Mouse (Mus musculus): ENCODE data around the gene Epc2. TPM values are rescaled to one million over a fixed set of nuclear protein-coding genes. Genes with fewer than 3 reads are reported as not detected.

The Epc2 gene
- total RNA-seq, 1 experiment = 27.5 TPM

DNA sequence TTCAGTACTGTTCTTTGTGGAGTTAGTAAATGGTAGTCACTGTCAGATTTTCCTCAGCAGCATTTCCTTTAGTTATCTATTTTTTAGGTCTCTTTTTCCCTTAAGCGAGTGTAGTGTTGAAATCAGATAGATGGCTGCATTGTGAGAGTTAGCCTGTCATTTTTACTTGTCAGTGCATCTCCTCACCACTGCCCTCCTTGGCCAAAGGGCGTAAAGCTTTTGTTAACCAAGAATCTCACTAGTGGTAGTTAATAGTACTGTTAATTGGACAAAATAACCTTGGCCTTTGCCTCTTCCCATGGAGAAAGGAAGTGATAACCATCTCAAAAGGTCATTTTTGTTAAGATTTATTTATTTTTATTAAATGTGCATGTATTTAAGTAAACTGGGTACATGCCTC, 6.5 kb downstream of the Epc2 start:
- no peak overlapping the region for H3K4me3 ChIP-seq (ENCODE audit: insufficient read depth in 1 of 2, low read depth in 1 of 2, low read length in 2 of 2, poor library complexity in 1 of 2, severe bottlenecking in 1 of 2)
- DNase-seq (ENCODE audit: low read depth, low spot score) = no peak
- TF ChIP-seq CHD2 (IDR thresholded peaks at IDR 0.05; ENCODE audit: low read depth, low read length) = no peak
- no peak for TF ChIP-seq HCFC1 (IDR thresholded peaks at IDR 0.05; ENCODE audit: borderline replicate concordance, insufficient read depth, low read length)
- TF ChIP-seq ZNF384 (IDR thresholded peaks at IDR 0.05; ENCODE audit: low read depth, low read length) = no peak
- no peak for TF ChIP-seq ZC3H11A (IDR thresholded peaks at IDR 0.05; ENCODE audit: borderline replicate concordance, low read depth, low read length)
- TF ChIP-seq MAFK (IDR thresholded peaks at IDR 0.05; ENCODE audit: insufficient read depth, low read depth, low read length) = no peak
- no peaks in the 10 kb centered on the region; a peak in 1 of 4 replicates for H3K4me1 ChIP-seq (ENCODE audit: control insufficient read depth in 2 of 2, insufficient read depth in 2 of 2, low read length in 2 of 2, poor library complexity in 1 of 2)
- no peak overlapping the region for H3K9ac ChIP-seq (ENCODE audit: insufficient read depth, low read depth, low read length, poor library complexity, severe bottlenecking)
- no peaks in the 10 kb centered on the region for H3K9me3 ChIP-seq (ENCODE audit: control insufficient read depth, insufficient read depth, low read depth, low read length)
- no peaks in the 10 kb centered on the region for H3K36me3 ChIP-seq (ENCODE audit: control insufficient read depth, insufficient read depth, low read length, poor library complexity, severe bottlenecking)
- H3K27ac ChIP-seq (ENCODE audit: insufficient read depth, low read depth, low read length, poor library complexity, severe bottlenecking) = no peak overlapping the region
- in situ Hi-C loops (cut with MboI; ENCODE audit: low sequenced_read_pairs in 2 of 2, unreplicated experiment in 2 of 2) = no loop called here

DNA sequence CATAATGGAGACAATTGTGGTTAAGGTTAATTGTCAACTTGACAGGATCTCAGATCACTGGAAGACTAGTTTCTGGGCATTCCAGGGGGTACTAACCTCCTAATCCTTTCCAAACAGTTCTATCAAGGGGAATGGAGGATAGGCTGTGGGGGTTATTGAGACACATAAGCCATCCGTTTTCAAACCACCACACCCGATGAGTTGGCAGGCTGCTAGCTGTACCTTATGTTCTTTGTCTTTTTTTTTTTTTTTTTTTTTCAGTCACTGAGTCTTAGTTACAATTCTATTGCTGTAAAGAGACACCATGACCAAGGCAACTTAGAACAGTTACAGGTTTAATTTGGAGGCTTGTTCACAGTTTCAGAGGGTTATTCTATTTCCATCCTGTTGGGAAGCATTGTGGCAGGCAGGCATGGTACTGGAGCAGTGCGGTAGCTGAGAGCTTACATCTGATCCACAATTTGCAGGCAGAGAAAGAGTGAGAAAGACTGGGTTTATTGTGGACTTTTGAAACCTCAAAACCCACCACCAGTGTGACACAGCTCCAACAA, 14.5 kb downstream of the Epc2 start:
- Histone ChIP-seq H3K9ac (ENCODE audit: insufficient read depth, low read depth, low read length, poor library complexity, severe bottlenecking) (no peak overlapping the region), H3K9me3 (ENCODE audit: control insufficient read depth, insufficient read depth, low read depth, low read length) (no peaks in the 10 kb centered on the region), H3K27ac (ENCODE audit: insufficient read depth, low read depth, low read length, poor library complexity, severe bottlenecking) (no peak overlapping the region), H3K36me3 (ENCODE audit: control insufficient read depth, insufficient read depth, low read length, poor library complexity, severe bottlenecking) (no peaks in the 10 kb centered on the region), H3K4me1 (ENCODE audit: control insufficient read depth in 2 of 2, insufficient read depth in 2 of 2, low read length in 2 of 2, poor library complexity in 1 of 2) (no peaks in the 10 kb centered on the region), H3K4me3 (ENCODE audit: insufficient read depth in 1 of 2, low read depth in 1 of 2, low read length in 2 of 2, poor library complexity in 1 of 2, severe bottlenecking in 1 of 2) (no peak overlapping the region)
- DNase-seq (ENCODE audit: low read depth, low spot score) = no peak
- TF ChIP-seq MAFK (IDR thresholded peaks at IDR 0.05; ENCODE audit: insufficient read depth, low read depth, low read length) (no peak), ZC3H11A (IDR thresholded peaks at IDR 0.05; ENCODE audit: borderline replicate concordance, low read depth, low read length) (no peak), ZNF384 (IDR thresholded peaks at IDR 0.05; ENCODE audit: low read depth, low read length) (no peak), CHD2 (IDR thresholded peaks at IDR 0.05; ENCODE audit: low read depth, low read length) (no peak), HCFC1 (IDR thresholded peaks at IDR 0.05; ENCODE audit: borderline replicate concordance, insufficient read depth, low read length) (no peak)
- in situ Hi-C loops (cut with MboI; ENCODE audit: low sequenced_read_pairs in 2 of 2, unreplicated experiment in 2 of 2) = no loop called here

DNA sequence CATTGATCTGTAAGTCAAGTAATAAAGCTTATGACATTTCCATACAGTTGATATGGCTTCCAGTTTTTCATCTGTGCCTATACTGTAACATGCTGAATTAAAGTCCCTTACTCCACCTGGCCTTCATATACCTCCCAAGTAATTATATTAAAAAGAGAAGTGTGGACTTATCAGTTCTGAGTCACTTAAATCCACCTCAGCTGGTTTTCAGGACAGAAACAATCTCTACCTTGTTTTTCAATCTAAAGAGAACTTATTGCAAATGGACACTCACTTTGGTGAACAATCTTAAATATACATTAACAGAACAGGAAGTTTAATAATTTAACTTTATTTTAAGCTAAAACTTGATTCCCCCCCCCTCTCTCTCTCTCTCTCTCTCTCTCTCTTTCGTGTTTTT, 15.8 kb downstream of the Epc2 start:
- peaks cover 0 to 2% of the 10 kb centered on the region in 2 experiments; a peak in 3 of 4 replicates for H3K4me1 ChIP-seq (ENCODE audit: control insufficient read depth in 2 of 2, insufficient read depth in 2 of 2, low read length in 2 of 2, poor library complexity in 1 of 2)
- no peak overlapping the region for H3K27ac ChIP-seq (ENCODE audit: insufficient read depth, low read depth, low read length, poor library complexity, severe bottlenecking)
- TF ChIP-seq ZNF384 (IDR thresholded peaks at IDR 0.05; ENCODE audit: low read depth, low read length) = no peak
- no peak for TF ChIP-seq ZC3H11A (IDR thresholded peaks at IDR 0.05; ENCODE audit: borderline replicate concordance, low read depth, low read length)
- TF ChIP-seq MAFK (IDR thresholded peaks at IDR 0.05; ENCODE audit: insufficient read depth, low read depth, low read length) = no peak
- TF ChIP-seq CHD2 (IDR thresholded peaks at IDR 0.05; ENCODE audit: low read depth, low read length) = no peak
- in situ Hi-C loops (cut with MboI; ENCODE audit: low sequenced_read_pairs in 2 of 2, unreplicated experiment in 2 of 2) = no loop called here
- no peaks in the 10 kb centered on the region for H3K36me3 ChIP-seq (ENCODE audit: control insufficient read depth, insufficient read depth, low read length, poor library complexity, severe bottlenecking)
- H3K4me3 ChIP-seq (ENCODE audit: insufficient read depth in 1 of 2, low read depth in 1 of 2, low read length in 2 of 2, poor library complexity in 1 of 2, severe bottlenecking in 1 of 2) = no peak overlapping the region
- DNase-seq (ENCODE audit: low read depth, low spot score) = no peak
- H3K9ac ChIP-seq (ENCODE audit: insufficient read depth, low read depth, low read length, poor library complexity, severe bottlenecking) = no peak overlapping the region
- H3K9me3 ChIP-seq (ENCODE audit: control insufficient read depth, insufficient read depth, low read depth, low read length) = no peaks in the 10 kb centered on the region

DNA sequence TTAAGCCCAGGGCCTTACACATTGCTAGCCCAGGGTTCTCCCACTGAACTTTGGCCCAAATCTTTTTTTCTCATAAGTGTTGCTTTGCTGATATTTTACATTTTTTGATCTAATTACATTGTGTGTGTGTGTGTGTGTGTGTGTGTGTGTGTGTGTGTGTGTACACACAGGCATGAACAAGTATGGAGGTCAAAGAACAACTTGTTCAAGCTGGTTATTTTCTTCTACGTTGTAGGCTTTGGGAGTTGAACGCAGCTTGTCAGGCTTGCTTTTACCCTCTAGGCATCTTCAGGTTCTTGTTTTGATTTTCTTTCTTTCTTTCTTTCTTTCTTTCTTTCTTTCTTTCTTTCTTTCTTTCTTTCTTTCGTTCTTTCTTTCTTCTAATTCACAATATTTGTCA, 19.9 kb downstream of the Epc2 start:
- H3K9me3 ChIP-seq (ENCODE audit: control insufficient read depth, insufficient read depth, low read depth, low read length) = no peaks in the 10 kb centered on the region
- H3K9ac ChIP-seq (ENCODE audit: insufficient read depth, low read depth, low read length, poor library complexity, severe bottlenecking) = no peak overlapping the region
- TF ChIP-seq HCFC1 (IDR thresholded peaks at IDR 0.05; ENCODE audit: borderline replicate concordance, insufficient read depth, low read length) (no peak), ZC3H11A (IDR thresholded peaks at IDR 0.05; ENCODE audit: borderline replicate concordance, low read depth, low read length) (no peak)
- H3K4me3 ChIP-seq (ENCODE audit: insufficient read depth in 1 of 2, low read depth in 1 of 2, low read length in 2 of 2, poor library complexity in 1 of 2, severe bottlenecking in 1 of 2) = no peak overlapping the region
- in situ Hi-C loops (cut with MboI; ENCODE audit: low sequenced_read_pairs in 2 of 2, unreplicated experiment in 2 of 2) = no loop called here
- H3K36me3 ChIP-seq (ENCODE audit: control insufficient read depth, insufficient read depth, low read length, poor library complexity, severe bottlenecking) = no peaks in the 10 kb centered on the region
- H3K27ac ChIP-seq (ENCODE audit: insufficient read depth, low read depth, low read length, poor library complexity, severe bottlenecking) = no peak overlapping the region
- no peak for DNase-seq (ENCODE audit: low read depth, low spot score)
- H3K4me1 ChIP-seq (ENCODE audit: control insufficient read depth in 2 of 2, insufficient read depth in 2 of 2, low read length in 2 of 2, poor library complexity in 1 of 2) = peaks cover 2 to 3% of the 10 kb centered on the region in 2 experiments

Measured in ES-E14 (cell line).